Mouse (Mus musculus) thymus, adult 2 months (tissue): Measurements from ENCODE around the gene Srsf10.

Source experiments
- CTCF ChIP-seq: fragments of 200-500 bp; IDR thresholded peaks from 2 replicates; pipeline ENCODE4 v1.5.1; 2012; ENCODE audit warnings: mild to moderate bottlenecking, control low read depth, low read length, moderate library complexity, borderline replicate concordance; ENCODE audit not compliant: control insufficient read depth, poor library complexity, insufficient read depth; ENCODE audit errors: extremely low read depth
- POLR2A ChIP-seq: fragments of 200-500 bp; IDR thresholded peaks from 2 replicates; pipeline ENCODE4 v1.6.1; 2012; ENCODE audit warnings: mild to moderate bottlenecking, low read length, control low read depth, moderate library complexity; ENCODE audit not compliant: control insufficient read depth, poor library complexity, insufficient read depth; ENCODE audit errors: extremely low read depth

- no peak for TF ChIP-seq CTCF
- no peak for TF ChIP-seq POLR2A
Observed at GRCm38 (mm10) chr4:135851942-135852341, 3.6 kb upstream of the Srsf10 start.
